Comparison of ENCODE assay signal across 21 mouse cellular contexts in genomic region chr2:122944841-122945240, GRCm38 (mm10).
DNase-seq lines count a peak whose midpoint lies in the region; ATAC-seq lines count a peak whose summit lies in the region.
"Had no signal": no experiment of that assay in that cellular context is flagged by ENCODE, and none has a peak within 500 bp of the region (broad histone marks: within the 10 kb centered on the region; RNA-seq: fewer than 3 reads in every experiment).

No protein-coding gene starts in this region.

- no peaks in the 10 kb centered on the region for H3K4me1 ChIP-seq in midbrain, embryonic 12.5 days
- H3K4me1 ChIP-seq in midbrain, embryonic 15.5 days: peaks cover 5% of the 10 kb centered on the region; the same call in 1 of the 2 replicates
- H3K4me1 ChIP-seq in midbrain, embryonic 14.5 days (ENCODE audit: control insufficient read depth, insufficient read depth, low read length): peaks cover 5% of the 10 kb centered on the region; the same call in 1 of the 2 replicates
- H3K4me1 ChIP-seq: limb, embryonic 12.5 days; liver, embryonic 13.5 days; lung, embryonic 15.5 days; neural tube, embryonic 15.5 days had no signal

- ATAC-seq in midbrain, embryonic 12.5 days (ENCODE audit: low FRiP score, low read depth): peak; percentile 19; the same call in 1 of the 2 replicates
- no peak for ATAC-seq in midbrain, embryonic 15.5 days (replicated peaks)
- no peak for ATAC-seq in midbrain, embryonic 14.5 days (ENCODE audit: low FRiP score, low TSS enrichment)
- ATAC-seq: intestine, embryonic 16.5 days; Patski had no signal

- no peak overlapping the region for H3K9ac ChIP-seq in midbrain, embryonic 12.5 days (replicated peaks)
- H3K9ac ChIP-seq in midbrain, embryonic 15.5 days: no peak overlapping the region
- no peak overlapping the region for H3K9ac ChIP-seq in midbrain, embryonic 14.5 days (replicated peaks; ENCODE audit: low read length)
- H3K9ac ChIP-seq: hindbrain, embryonic 14.5 days; limb, embryonic 12.5 days; liver, embryonic 13.5 days; lung, embryonic 15.5 days; neural tube, embryonic 15.5 days had no signal

- H3K9me3 ChIP-seq in midbrain, embryonic 12.5 days: no peaks in the 10 kb centered on the region
- H3K9me3 ChIP-seq in midbrain, embryonic 15.5 days: no peaks in the 10 kb centered on the region
- no peaks in the 10 kb centered on the region for H3K9me3 ChIP-seq in midbrain, embryonic 14.5 days (ENCODE audit: control insufficient read depth, low read length)
- H3K9me3 ChIP-seq: limb, embryonic 12.5 days; liver, embryonic 13.5 days; lung, embryonic 15.5 days; neural tube, embryonic 15.5 days had no signal

- peak; percentile 21 for DNase-seq in heart, adult 11 months
- DNase-seq in heart, postnatal 4 days: no peak
- peak; percentile 39 for DNase-seq in midbrain, embryonic 14.5 days
- no peak for DNase-seq in left cerebral cortex, adult 18-20 months (ENCODE audit: low spot score in 2 of 2)
- DNase-seq in kidney, adult 11 months: no peak
- DNase-seq: adrenal gland, postnatal 25 days; cerebellum, adult 18-20 months; cerebellum, postnatal 25 days; embryo, embryonic 11 days; heart, postnatal 10 days; liver, embryonic 13.5 days had no signal

- H3K27ac ChIP-seq in midbrain, embryonic 12.5 days (replicated peaks): no peak overlapping the region
- H3K27ac ChIP-seq in midbrain, embryonic 15.5 days: no peak overlapping the region
- H3K27ac ChIP-seq in midbrain, embryonic 14.5 days (replicated peaks; ENCODE audit: low read depth, low read length): no peak overlapping the region
- H3K27ac ChIP-seq: hindbrain, embryonic 14.5 days; limb, embryonic 12.5 days; liver, embryonic 13.5 days; lung, embryonic 15.5 days; neural tube, embryonic 15.5 days; stomach, postnatal 0 days had no signal

- H3K36me3 ChIP-seq in midbrain, embryonic 12.5 days: no peaks in the 10 kb centered on the region
- no peaks in the 10 kb centered on the region for H3K36me3 ChIP-seq in midbrain, embryonic 15.5 days (replicated peaks)
- H3K36me3 ChIP-seq in midbrain, embryonic 14.5 days (ENCODE audit: control insufficient read depth, insufficient read depth, low read length): no peaks in the 10 kb centered on the region
- H3K36me3 ChIP-seq: limb, embryonic 12.5 days; liver, embryonic 13.5 days; lung, embryonic 15.5 days; neural tube, embryonic 15.5 days had no signal

- no peaks in the 10 kb centered on the region for H3K27me3 ChIP-seq in midbrain, embryonic 12.5 days
- no peaks in the 10 kb centered on the region for H3K27me3 ChIP-seq in midbrain, embryonic 15.5 days (replicated peaks)
- H3K27me3 ChIP-seq in midbrain, embryonic 14.5 days (ENCODE audit: control insufficient read depth, insufficient read depth, low read length): no peaks in the 10 kb centered on the region
- H3K27me3 ChIP-seq: limb, embryonic 12.5 days; liver, embryonic 13.5 days; lung, embryonic 15.5 days; neural tube, embryonic 15.5 days; Patski had no signal

- no peak overlapping the region for H3K4me2 ChIP-seq in midbrain, embryonic 12.5 days (replicated peaks)
- H3K4me2 ChIP-seq in midbrain, embryonic 15.5 days: no peak overlapping the region
- H3K4me2 ChIP-seq in midbrain, embryonic 14.5 days (ENCODE audit: low read length): no peak overlapping the region
- H3K4me2 ChIP-seq: heart, embryonic 11.5 days; hindbrain, embryonic 14.5 days; limb, embryonic 12.5 days; liver, embryonic 13.5 days; lung, embryonic 15.5 days; neural tube, embryonic 15.5 days had no signal

- H3K4me3 ChIP-seq in midbrain, embryonic 12.5 days: no peak overlapping the region
- no peak overlapping the region for H3K4me3 ChIP-seq in midbrain, embryonic 15.5 days
- H3K4me3 ChIP-seq in midbrain, embryonic 14.5 days (replicated peaks; ENCODE audit: low read depth, low read length): no peak overlapping the region
- H3K4me3 ChIP-seq: limb, embryonic 12.5 days; liver, embryonic 13.5 days; lung, embryonic 15.5 days; neural tube, embryonic 15.5 days had no signal

- WGBS in midbrain, embryonic 12.5 days: 35% methylated on average over 2 of the region's 2 CpGs
- 20% methylated on average over 2 of the region's 2 CpGs for WGBS in midbrain, embryonic 15.5 days
- WGBS in midbrain, embryonic 14.5 days: 15% methylated on average over 2 of the region's 2 CpGs

Comparison
In these comparisons a context has a peak if more than half of its experiments do, and no peak if none do; other contexts are left out.
1. DNase-seq: peak in heart, adult 11 months (single experiment) and midbrain, embryonic 14.5 days (single experiment); none in heart, postnatal 4 days (single experiment), left cerebral cortex, adult 18-20 months (0 of 2) and kidney, adult 11 months (single experiment).